In genomic region chr8:117308303-117309095, GRCm38 (mm10) we compare ENCODE assay signal across 13 mouse cellular contexts. TPM values are rescaled to one million over a fixed set of nuclear protein-coding genes. Genes with fewer than 3 reads are reported as not detected.
DNase-seq lines count a peak whose midpoint lies in the region; ATAC-seq and TF ChIP-seq lines count a peak whose summit lies in the region.
"Had no signal": no experiment of that assay in that cellular context is flagged by ENCODE, and none has a peak within 500 bp of the region (broad histone marks: within the 10 kb centered on the region; RNA-seq: fewer than 3 reads in every experiment).

No protein-coding gene starts in this region.

- H3K4me2 ChIP-seq in hindbrain, embryonic 16.5 days (ENCODE audit: low read length), result no peak overlapping the region
- H3K4me2 ChIP-seq in hindbrain, embryonic 11.5 days (replicated peaks; ENCODE audit: low read depth, low read length), result no peak overlapping the region
- no peak overlapping the region for H3K4me2 ChIP-seq in stomach, embryonic 16.5 days (ENCODE audit: low read depth, low read length)
- no peak overlapping the region for H3K4me2 ChIP-seq in midbrain, embryonic 11.5 days

- no peaks in the 10 kb centered on the region for H3K27me3 ChIP-seq in hindbrain, embryonic 16.5 days (replicated peaks; ENCODE audit: control insufficient read depth, insufficient read depth, low read length)
- no peaks in the 10 kb centered on the region for H3K27me3 ChIP-seq in hindbrain, embryonic 11.5 days (ENCODE audit: control insufficient read depth, insufficient read depth, low read length)
- H3K27me3 ChIP-seq in spleen, adult 2 months (ENCODE audit: control insufficient read depth, insufficient read depth, low read length), result no peaks in the 10 kb centered on the region
- no peaks in the 10 kb centered on the region for H3K27me3 ChIP-seq in stomach, embryonic 16.5 days (ENCODE audit: control insufficient read depth, insufficient read depth, low read length)
- H3K27me3 ChIP-seq in midbrain, embryonic 11.5 days (ENCODE audit: control insufficient read depth, insufficient read depth, low read length), result no peaks in the 10 kb centered on the region

- 0 out of 2 replicates have a peak overlapping the region, but pooled peaks have one; percentile 24 for H3K27ac ChIP-seq in hindbrain, embryonic 16.5 days (ENCODE audit: low read depth, low read length)
- no peak overlapping the region for H3K27ac ChIP-seq in hindbrain, embryonic 11.5 days (ENCODE audit: low read depth, low read length)
- peak overlapping the region; percentile 67 for H3K27ac ChIP-seq in spleen, adult 2 months (ENCODE audit: insufficient read depth, low read length)
- H3K27ac ChIP-seq in stomach, embryonic 16.5 days (ENCODE audit: low read length), result peak overlapping the region; percentile 46
- no peak overlapping the region for H3K27ac ChIP-seq in midbrain, embryonic 11.5 days (ENCODE audit: low read depth, low read length)

- H3K36me3 ChIP-seq in hindbrain, embryonic 16.5 days (ENCODE audit: control insufficient read depth, insufficient read depth, low read length), result no peaks in the 10 kb centered on the region
- no peaks in the 10 kb centered on the region for H3K36me3 ChIP-seq in hindbrain, embryonic 11.5 days (ENCODE audit: control insufficient read depth, insufficient read depth, low read length)
- no peaks in the 10 kb centered on the region for H3K36me3 ChIP-seq in spleen, adult 2 months (ENCODE audit: control insufficient read depth, insufficient read depth, low read length)
- no peaks in the 10 kb centered on the region for H3K36me3 ChIP-seq in stomach, embryonic 16.5 days (ENCODE audit: control insufficient read depth, insufficient read depth, low read length)
- H3K36me3 ChIP-seq in midbrain, embryonic 11.5 days (ENCODE audit: control insufficient read depth, insufficient read depth, low read length), result no peaks in the 10 kb centered on the region

- no peak for TF ChIP-seq POLR2A in spleen, adult 2 months (IDR thresholded peaks at IDR 0.05; ENCODE audit: low read depth, low read length)

- no peak for ATAC-seq in hindbrain, embryonic 16.5 days
- ATAC-seq in hindbrain, embryonic 11.5 days (ENCODE audit: low FRiP score), result no peak
- no peak for ATAC-seq in stomach, embryonic 16.5 days (ENCODE audit: insufficient read depth, low FRiP score)
- no peak for ATAC-seq in monocyte, adult 5-6 weeks (replicated peaks; ENCODE audit: insufficient number of reproducible peaks, low FRiP score, low TSS enrichment, poor library complexity, severe bottlenecking)
- ATAC-seq in midbrain, embryonic 11.5 days (ENCODE audit: low FRiP score), result no peak
- ATAC-seq: forebrain, postnatal 0 days had no signal

- no peak overlapping the region for H3K4me3 ChIP-seq in hindbrain, embryonic 16.5 days (ENCODE audit: low read length)
- no peak overlapping the region for H3K4me3 ChIP-seq in hindbrain, embryonic 11.5 days (ENCODE audit: low read depth, low read length)
- H3K4me3 ChIP-seq in spleen, adult 2 months (ENCODE audit: extremely low read depth, insufficient read depth, insufficient read length), result no peak overlapping the region
- H3K4me3 ChIP-seq in stomach, embryonic 16.5 days (replicated peaks; ENCODE audit: low read length), result no peak overlapping the region
- H3K4me3 ChIP-seq in midbrain, embryonic 11.5 days (ENCODE audit: low read depth, low read length), result no peak overlapping the region
- H3K4me3 ChIP-seq: heart, embryonic 10.5 days had no signal

- 84% methylated on average over 13 of the region's 13 CpGs for WGBS in hindbrain, embryonic 16.5 days
- 82% methylated on average over 13 of the region's 13 CpGs for WGBS in hindbrain, embryonic 11.5 days
- WGBS in spleen, adult 2 months, result 63% methylated on average over 13 of the region's 13 CpGs
- 70% methylated on average over 13 of the region's 13 CpGs for WGBS in stomach, embryonic 16.5 days
- WGBS in midbrain, embryonic 11.5 days, result 89% methylated on average over 13 of the region's 13 CpGs

- H3K9ac ChIP-seq in hindbrain, embryonic 16.5 days (ENCODE audit: low read depth, low read length), result no peak overlapping the region
- H3K9ac ChIP-seq in hindbrain, embryonic 11.5 days (ENCODE audit: low read depth, low read length), result no peak overlapping the region
- no peak overlapping the region for H3K9ac ChIP-seq in stomach, embryonic 16.5 days (ENCODE audit: low read length)
- H3K9ac ChIP-seq in midbrain, embryonic 11.5 days (ENCODE audit: low read length), result no peak overlapping the region
- H3K9ac ChIP-seq: forebrain, postnatal 0 days had no signal

- DNase-seq in hindbrain, embryonic 11.5 days (ENCODE audit: low spot score), result no peak
- DNase-seq in spleen, adult 2 months (ENCODE audit: low read depth in 1 of 2, low spot score in 2 of 2), result peak in 1 of 2 experiments; percentile 23
- DNase-seq in spleen, adult 12 weeks (ENCODE audit: low spot score), result no peak
- peak; percentile 81 to 89 for DNase-seq in kidney, postnatal 25 days
- no peak for DNase-seq in midbrain, embryonic 11.5 days (ENCODE audit: low spot score, missing footprints)
- DNase-seq: adrenal gland, postnatal 14 days; forebrain, postnatal 0 days; gastrocnemius, postnatal 10 days; thymus, postnatal 14 days had no signal

- no peak for TF ChIP-seq CTCF in spleen, adult 2 months (IDR thresholded peaks at IDR 0.05; ENCODE audit: extremely low read depth, insufficient read depth, insufficient read length, insufficient replicate concordance)

- peaks cover 19% of the 10 kb centered on the region for H3K4me1 ChIP-seq in hindbrain, embryonic 16.5 days (ENCODE audit: control insufficient read depth, insufficient read depth, low read depth, low read length)
- H3K4me1 ChIP-seq in hindbrain, embryonic 11.5 days (replicated peaks; ENCODE audit: control insufficient read depth, insufficient read depth, low read length), result peaks cover under 1% of the 10 kb centered on the region; the same call in 1 of the 2 replicates
- H3K4me1 ChIP-seq in spleen, adult 2 months (ENCODE audit: control insufficient read depth, insufficient read depth, insufficient read length), result peaks cover 47% of the 10 kb centered on the region
- peaks cover 47% of the 10 kb centered on the region for H3K4me1 ChIP-seq in stomach, embryonic 16.5 days (ENCODE audit: control insufficient read depth, insufficient read depth, low read length)
- H3K4me1 ChIP-seq in midbrain, embryonic 11.5 days (ENCODE audit: control insufficient read depth, insufficient read depth, low read length), result peaks cover 7% of the 10 kb centered on the region

- no peaks in the 10 kb centered on the region for H3K9me3 ChIP-seq in hindbrain, embryonic 16.5 days (ENCODE audit: control insufficient read depth, low read length)
- H3K9me3 ChIP-seq in hindbrain, embryonic 11.5 days (ENCODE audit: control insufficient read depth, low read length), result no peaks in the 10 kb centered on the region
- no peaks in the 10 kb centered on the region for H3K9me3 ChIP-seq in stomach, embryonic 16.5 days (replicated peaks; ENCODE audit: control insufficient read depth, low read length)
- H3K9me3 ChIP-seq in midbrain, embryonic 11.5 days (ENCODE audit: control insufficient read depth, low read length), result no peaks in the 10 kb centered on the region
- H3K9me3 ChIP-seq: heart, embryonic 10.5 days had no signal

RNA-seq across cellular contexts. Expression of gene Cmip, which starts 51.6 kb away (rescaled TPM):
- 136 and 143 TPM in 2 replicates for polyA plus RNA-seq in hindbrain, embryonic 16.5 days (2015; fragmentation: Nextera tagmentation; extraction: Ambion mirVana)
- polyA plus RNA-seq in hindbrain, embryonic 11.5 days (2014; fragmentation: Nextera tagmentation; extraction: Ambion mirVana), result 27.0 and 31.9 TPM in 2 replicates
- polyA plus RNA-seq in spleen, adult 2 months (2012; rRNA removed), result 48.2 and 67.6 TPM in 2 replicates
- 13.7 and 14.2 TPM in 2 replicates for polyA plus RNA-seq in stomach, embryonic 16.5 days (2015; fragmentation: Nextera tagmentation; extraction: Ambion mirVana)
- 27.4 to 61.1 TPM (median 27.9 TPM) in 3 replicates for total RNA-seq in monocyte, adult 5-6 weeks (2017)
- 23.7 and 28.5 TPM in 2 replicates for polyA plus RNA-seq in midbrain, embryonic 11.5 days (2014; fragmentation: Nextera tagmentation; extraction: Ambion mirVana)

Comparison
In these comparisons a context has a peak if more than half of its experiments do, and no peak if none do; other contexts are left out.
1. H3K27ac ChIP-seq: peak in hindbrain, embryonic 16.5 days (single experiment), spleen, adult 2 months (single experiment) and stomach, embryonic 16.5 days (single experiment); none in hindbrain, embryonic 11.5 days (single experiment) and midbrain, embryonic 11.5 days (single experiment).
2. DNase-seq: peak in kidney, postnatal 25 days (2 of 2); none in hindbrain, embryonic 11.5 days (single experiment), spleen, adult 12 weeks (single experiment) and midbrain, embryonic 11.5 days (single experiment).